In the genomic region with DNA sequence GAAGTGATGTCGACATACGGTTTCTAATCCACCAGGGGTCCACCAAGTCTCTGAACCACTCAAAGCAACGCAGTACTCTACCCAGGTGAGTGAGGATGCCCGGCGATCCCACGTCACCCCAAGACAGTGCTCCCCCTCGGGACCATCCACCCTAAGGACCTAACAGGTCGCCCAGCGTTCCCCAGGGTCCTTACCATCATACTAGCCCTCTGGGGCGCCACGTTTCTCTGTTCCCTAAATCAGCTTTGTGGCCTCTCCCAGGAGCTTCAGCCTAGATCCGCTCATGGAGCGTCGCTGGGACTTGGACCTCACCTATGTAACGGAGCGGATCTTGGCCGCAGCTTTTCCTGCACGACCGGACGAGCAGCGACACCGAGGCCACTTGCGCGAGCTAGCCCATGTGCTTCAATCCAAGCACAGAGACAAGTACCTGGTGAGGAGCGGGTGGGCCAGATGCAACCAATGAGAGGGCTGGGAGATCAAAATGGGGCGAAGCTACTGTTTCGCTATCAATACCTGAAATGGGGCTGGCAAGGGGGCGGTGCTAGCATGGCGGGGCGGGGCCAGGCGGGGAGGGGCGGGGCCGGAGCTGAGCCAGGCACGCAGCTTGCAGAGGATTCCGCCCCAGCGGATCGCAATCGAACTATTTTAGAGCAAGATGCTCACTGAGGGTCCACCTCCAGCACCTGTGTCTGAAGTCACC, we compare ENCODE assay signal across 8 mouse cellular contexts. TPM values are rescaled to one million over a fixed set of nuclear protein-coding genes. Genes with fewer than 3 reads are reported as not detected.
DNase-seq lines count a peak whose midpoint lies in the region; ATAC-seq lines count a peak whose summit lies in the region.

No protein-coding gene starts in this region.

- H3K4me2 ChIP-seq in embryonic facial prominence, embryonic 12.5 days (replicated peaks): peak overlapping the region; percentile 48
- peak overlapping the region; percentile 58 for H3K4me2 ChIP-seq in midbrain, embryonic 12.5 days (replicated peaks)

- H3K9ac ChIP-seq in embryonic facial prominence, embryonic 12.5 days: no peak overlapping the region; the same call in 1 of the 2 replicates
- H3K9ac ChIP-seq in midbrain, embryonic 12.5 days (replicated peaks): peak overlapping the region; percentile 24; the same call in 1 of the 2 replicates

- peak; percentile 25 for ATAC-seq in CD4-positive, CD25-positive, alpha-beta regulatory T cell, adult 4 months
- ATAC-seq in embryonic facial prominence, embryonic 12.5 days (ENCODE audit: insufficient number of reproducible peaks, insufficient read depth, low FRiP score, low TSS enrichment): no peak
- no peak for ATAC-seq in midbrain, embryonic 12.5 days (ENCODE audit: low FRiP score, low read depth)

- peaks cover 54% of the 10 kb centered on the region for H3K4me1 ChIP-seq in embryonic facial prominence, embryonic 12.5 days
- peaks cover 51% of the 10 kb centered on the region for H3K4me1 ChIP-seq in midbrain, embryonic 12.5 days

- H3K9me3 ChIP-seq in embryonic facial prominence, embryonic 12.5 days: no peaks in the 10 kb centered on the region
- H3K9me3 ChIP-seq in midbrain, embryonic 12.5 days: no peaks in the 10 kb centered on the region

- peak; percentile 35 for DNase-seq in gastrocnemius, postnatal 25 days
- no peak for DNase-seq in gastrocnemius, postnatal 14 days
- peak; percentile 76 for DNase-seq in induced T-regulatory cell, adult 2 months (ENCODE audit: low read depth)
- DNase-seq in adrenal gland, postnatal 10 days: no peak
- DNase-seq in spleen, postnatal 36 days (ENCODE audit: low spot score in 2 of 2): no peak

- peaks cover 15% of the 10 kb centered on the region; the same call in 1 of the 2 replicates for H3K27me3 ChIP-seq in embryonic facial prominence, embryonic 12.5 days
- H3K27me3 ChIP-seq in midbrain, embryonic 12.5 days: peaks cover 61% of the 10 kb centered on the region

- H3K4me3 ChIP-seq in embryonic facial prominence, embryonic 12.5 days: peak overlapping the region; percentile 13
- peak overlapping the region; percentile 35 for H3K4me3 ChIP-seq in midbrain, embryonic 12.5 days

- no peak overlapping the region for H3K27ac ChIP-seq in embryonic facial prominence, embryonic 12.5 days
- H3K27ac ChIP-seq in midbrain, embryonic 12.5 days (replicated peaks): no peak overlapping the region

- H3K36me3 ChIP-seq in embryonic facial prominence, embryonic 12.5 days: peaks cover 46% of the 10 kb centered on the region
- H3K36me3 ChIP-seq in midbrain, embryonic 12.5 days: no peaks in the 10 kb centered on the region

- 13% methylated on average over 37 of the region's 38 CpGs for WGBS in embryonic facial prominence, embryonic 12.5 days
- WGBS in midbrain, embryonic 12.5 days: 7% methylated on average over 38 of the region's 38 CpGs

- intact Hi-C loops in gastrocnemius, postnatal 14 days (cut with DNase I; ENCODE audit: low total_unique reads): no loop called here

RNA-seq across cellular contexts. Expression of a gene that starts 6.7 kb away (rescaled TPM):
- total RNA-seq in gastrocnemius, postnatal 25 days (2021): 10 to 100 TPM; 22.3 to 32.0 TPM
- total RNA-seq in gastrocnemius, postnatal 14 days (2021): 10 to 100 TPM; 29.8 to 45.6 TPM
- 1 to 10 TPM; 1.1 to 2.3 TPM for polyA plus RNA-seq in CD4-positive, CD25-positive, alpha-beta regulatory T cell, adult 4 months (2017; shearing (Covaris generic))
- 29.6 and 34.0 TPM in 2 replicates for polyA plus RNA-seq in embryonic facial prominence, embryonic 12.5 days (2016; fragmentation: Nextera tagmentation; extraction: Ambion mirVana)
- 13.3 and 14.1 TPM in 2 replicates for polyA plus RNA-seq in midbrain, embryonic 12.5 days (2016; fragmentation: Nextera tagmentation; extraction: Ambion mirVana)
- 10 to 100 TPM; 64.5 to 84.6 TPM for total RNA-seq in adrenal gland, postnatal 10 days (2021)

RNA-seq across cellular contexts. Expression of a gene that starts 29.1 kb away (rescaled TPM):
- total RNA-seq in gastrocnemius, postnatal 25 days (2021): 1 to 10 TPM; 7.1 to 7.9 TPM
- total RNA-seq in gastrocnemius, postnatal 14 days (2021): 10 to 100 TPM; 10.0 to 12.0 TPM
- polyA plus RNA-seq in CD4-positive, CD25-positive, alpha-beta regulatory T cell, adult 4 months (2017; shearing (Covaris generic)): 10 to 100 TPM; 28.8 to 65.3 TPM
- 15.6 and 15.7 TPM in 2 replicates for polyA plus RNA-seq in embryonic facial prominence, embryonic 12.5 days (2016; fragmentation: Nextera tagmentation; extraction: Ambion mirVana)
- 19.3 and 20.2 TPM in 2 replicates for polyA plus RNA-seq in midbrain, embryonic 12.5 days (2016; fragmentation: Nextera tagmentation; extraction: Ambion mirVana)
- total RNA-seq in adrenal gland, postnatal 10 days (2021): 10 to 100 TPM; 27.4 to 31.5 TPM

RNA-seq across cellular contexts. Expression of a gene that starts 33.3 kb away (rescaled TPM):
- total RNA-seq in gastrocnemius, postnatal 25 days (2021): 100 to 1,000 TPM; 141 to 145 TPM
- 100 to 1,000 TPM; 130 to 139 TPM for total RNA-seq in gastrocnemius, postnatal 14 days (2021)
- polyA plus RNA-seq in CD4-positive, CD25-positive, alpha-beta regulatory T cell, adult 4 months (2017; shearing (Covaris generic)): 100 to 1,000 TPM; 123 to 189 TPM
- 113 and 120 TPM in 2 replicates for polyA plus RNA-seq in embryonic facial prominence, embryonic 12.5 days (2016; fragmentation: Nextera tagmentation; extraction: Ambion mirVana)
- polyA plus RNA-seq in midbrain, embryonic 12.5 days (2016; fragmentation: Nextera tagmentation; extraction: Ambion mirVana): 98.7 and 100 TPM in 2 replicates
- 100 to 1,000 TPM; 248 to 266 TPM for total RNA-seq in adrenal gland, postnatal 10 days (2021)

RNA-seq across cellular contexts. Expression of a gene that starts 37.3 kb away (rescaled TPM):
- total RNA-seq in gastrocnemius, postnatal 25 days (2021): 10 to 100 TPM; 46.4 to 68.2 TPM
- total RNA-seq in gastrocnemius, postnatal 14 days (2021): 10 to 100 TPM; 65.6 to 80.6 TPM
- under 1 TPM in 1 of 2 experiments, not detected in 1; 0.60 TPM for polyA plus RNA-seq in CD4-positive, CD25-positive, alpha-beta regulatory T cell, adult 4 months (2017; shearing (Covaris generic))
- polyA plus RNA-seq in embryonic facial prominence, embryonic 12.5 days (2016; fragmentation: Nextera tagmentation; extraction: Ambion mirVana): 0.92 and 1.2 TPM in 2 replicates
- polyA plus RNA-seq in midbrain, embryonic 12.5 days (2016; fragmentation: Nextera tagmentation; extraction: Ambion mirVana): 0.32 and 0.42 TPM in 2 replicates
- total RNA-seq in adrenal gland, postnatal 10 days (2021): 10 to 100 TPM; 40.3 to 48.1 TPM

RNA-seq across cellular contexts. Expression of a gene that starts 43.4 kb away (rescaled TPM):
- under 1 TPM in 1 of 2 experiments, not detected in 1; 0.16 TPM for total RNA-seq in gastrocnemius, postnatal 25 days (2021)
- under 1 TPM in 1 of 2 experiments, not detected in 1; 0.13 TPM for total RNA-seq in gastrocnemius, postnatal 14 days (2021)
- polyA plus RNA-seq in CD4-positive, CD25-positive, alpha-beta regulatory T cell, adult 4 months (2017; shearing (Covaris generic)): 1 to 10 TPM in 1 of 2 experiments, under 1 TPM in 1; 0.69 to 1.0 TPM
- 0.13 and 0.17 TPM in 2 replicates for polyA plus RNA-seq in embryonic facial prominence, embryonic 12.5 days (2016; fragmentation: Nextera tagmentation; extraction: Ambion mirVana)
- 0.10 and 0.14 TPM in 2 replicates for polyA plus RNA-seq in midbrain, embryonic 12.5 days (2016; fragmentation: Nextera tagmentation; extraction: Ambion mirVana)
- total RNA-seq in adrenal gland, postnatal 10 days (2021): 1 to 10 TPM; 4.9 to 8.1 TPM

Comparison
In these comparisons a context has a peak if more than half of its experiments do, and no peak if none do; other contexts are left out.
1. DNase-seq: peak in gastrocnemius, postnatal 25 days (single experiment) and induced T-regulatory cell, adult 2 months (single experiment); none in gastrocnemius, postnatal 14 days (single experiment), adrenal gland, postnatal 10 days (single experiment) and spleen, postnatal 36 days (0 of 2).